Mouse (Mus musculus) right cerebral cortex, postnatal 10 days (tissue): Measurements from ENCODE around the gene Aco2.
"Not testable (repeated sequence)": the region's sequence is repeated elsewhere in the genome, so short reads cannot be mapped to it uniquely, and the experiment has no call there.

Source experiments
- DNase-seq, 2 experiments: peaks; one replicate each; pipeline ENCODE4 v3.0.0; 2021; ENCODE audit warnings: low spot score in 2 of 2

Aco2 gene

GRCm38 (mm10) chr15:81879531-81880401, 7.7 kb downstream of the Aco2 start:
- DNase-seq: peak; percentile 89 to 91

DNA sequence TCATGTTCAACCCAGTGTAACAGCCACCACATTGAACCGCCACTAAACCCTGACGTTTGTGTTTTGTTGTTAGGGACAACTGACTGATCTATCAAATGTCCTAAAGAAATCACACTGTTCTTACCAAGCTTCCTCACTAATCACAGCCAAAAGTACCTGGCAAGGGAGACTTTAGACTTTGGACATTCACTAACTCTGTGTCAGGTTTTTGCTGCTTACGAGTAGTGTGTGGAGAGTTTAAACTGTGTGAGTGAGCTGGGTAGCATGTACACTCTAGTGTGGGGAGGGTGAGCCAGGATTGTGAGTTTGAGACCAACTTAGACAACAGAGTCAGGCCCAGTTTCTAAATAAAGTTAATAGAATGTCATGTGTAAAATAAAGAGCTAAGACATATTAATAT, 10.2 kb downstream of the Aco2 start:
- DNase-seq: no peak

GRCm38 (mm10) chr15:81885418-81885934, 13.4 kb downstream of the Aco2 start:
- no peak for DNase-seq

GRCm38 (mm10) chr15:81886795-81887550, 14.9 kb downstream of the Aco2 start:
- no peak for DNase-seq

DNA sequence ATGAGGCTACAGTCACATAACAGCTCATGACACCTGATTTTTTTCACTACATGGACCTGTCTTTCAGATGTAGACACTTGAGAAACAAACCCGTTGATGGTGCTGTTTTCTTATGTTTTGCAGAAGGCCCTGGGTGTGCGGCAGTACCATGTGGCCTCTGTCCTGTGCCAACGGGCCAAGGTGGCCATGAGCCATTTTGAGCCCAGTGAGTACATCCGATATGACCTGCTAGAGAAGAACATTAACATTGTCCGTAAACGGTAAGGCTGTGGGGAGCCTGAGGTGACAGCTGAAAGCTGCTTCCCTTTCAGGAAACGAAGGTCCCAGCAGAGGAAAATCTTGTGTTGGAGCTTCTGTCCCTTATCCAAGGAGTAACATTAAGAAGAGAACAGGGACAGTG, 17.1 kb downstream of the Aco2 start:
- DNase-seq: no peak

- DNase-seq: no peak
Measured at GRCm38 (mm10) chr15:81891140-81891802, 19.2 kb downstream of the Aco2 start.

DNA sequence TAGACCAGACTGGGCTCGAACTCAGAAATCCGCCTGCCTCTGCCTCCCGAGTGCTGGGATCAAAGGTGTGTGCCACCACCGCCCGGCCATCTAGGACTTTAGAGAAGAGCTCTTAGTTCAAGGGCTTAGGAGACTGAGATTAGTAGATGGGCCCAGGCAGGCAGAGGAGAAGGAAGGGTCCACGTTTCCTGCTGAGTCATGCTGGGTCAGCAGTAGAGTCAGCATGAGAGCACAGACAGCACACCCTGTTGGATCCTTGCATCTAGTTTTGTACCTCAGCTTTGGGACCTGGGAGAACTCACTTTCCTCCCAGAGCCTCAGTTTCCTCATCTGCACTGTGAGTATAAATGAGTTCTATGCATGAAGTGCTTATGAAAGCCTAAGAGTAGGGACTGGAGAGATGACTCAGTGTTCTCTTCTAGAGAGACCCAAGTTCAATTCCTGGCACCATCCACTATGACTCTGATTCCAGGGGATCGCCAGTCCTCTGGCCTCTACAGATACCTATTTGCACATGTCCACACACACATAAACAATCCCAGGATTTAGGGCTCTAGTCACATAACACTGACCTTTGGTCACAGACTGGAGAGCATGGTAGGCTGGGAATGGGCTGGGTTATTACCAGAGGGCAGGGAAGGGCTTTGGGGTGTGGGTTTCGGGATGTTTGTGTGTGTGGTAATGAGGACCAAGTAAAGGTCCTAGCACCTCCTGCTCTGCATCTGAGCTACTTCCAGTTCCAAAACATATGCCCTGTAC, 19.9 kb downstream of the Aco2 start:
- no peak for DNase-seq

DNA sequence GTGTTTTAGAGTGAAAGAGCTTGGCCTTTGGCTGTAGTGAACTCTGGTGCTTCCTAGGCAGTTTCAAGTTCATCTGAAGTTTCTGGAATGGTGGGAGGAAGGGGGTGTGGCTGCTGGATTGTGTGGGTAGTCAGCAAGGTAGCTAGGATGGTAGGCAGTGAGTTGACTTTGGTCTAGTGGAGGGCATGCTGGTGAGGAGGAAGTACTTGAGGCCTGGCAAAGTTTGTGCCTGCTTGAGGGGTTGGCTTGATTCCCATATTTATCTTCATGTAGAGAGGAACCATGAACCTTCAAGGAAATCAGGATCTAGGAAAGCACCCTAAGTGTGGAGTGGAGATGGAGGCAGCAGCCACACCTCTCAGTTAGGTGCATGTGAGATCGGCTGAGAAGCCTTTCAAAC, 21.9 kb downstream of the Aco2 start:
- DNase-seq: no peak

GRCm38 (mm10) chr15:81896407-81896806, 24.3 kb downstream of the Aco2 start:
- peak; percentile 57 to 70 for DNase-seq

GRCm38 (mm10) chr15:81897607-81898285, 25.6 kb downstream of the Aco2 start:
- DNase-seq: no peak

DNA sequence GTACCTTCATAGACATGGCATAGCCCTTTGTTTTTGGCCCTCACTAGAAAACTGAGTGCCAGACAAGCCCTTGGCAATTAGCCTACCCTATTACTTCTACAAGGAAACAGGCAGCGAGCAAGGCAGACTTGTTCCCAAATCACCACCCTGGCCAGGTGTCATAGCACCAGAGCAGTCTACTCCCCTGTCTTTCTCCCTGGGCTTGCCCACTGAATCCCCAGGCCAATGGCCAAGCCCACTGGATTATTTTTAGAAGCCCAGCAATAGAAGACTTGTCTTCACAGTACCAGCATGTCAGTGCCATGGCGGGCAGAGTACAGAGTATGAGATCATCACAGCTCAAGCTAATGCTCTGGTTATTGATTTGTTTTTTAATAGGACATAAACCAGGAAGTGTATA, 26.6 kb downstream of the Aco2 start:
- no peak for DNase-seq

GRCm38 (mm10) chr15:81904939-81905338, 32.8 kb downstream of the Aco2 start:
- DNase-seq: peak in 1 of 2 experiments; percentile 82

DNA sequence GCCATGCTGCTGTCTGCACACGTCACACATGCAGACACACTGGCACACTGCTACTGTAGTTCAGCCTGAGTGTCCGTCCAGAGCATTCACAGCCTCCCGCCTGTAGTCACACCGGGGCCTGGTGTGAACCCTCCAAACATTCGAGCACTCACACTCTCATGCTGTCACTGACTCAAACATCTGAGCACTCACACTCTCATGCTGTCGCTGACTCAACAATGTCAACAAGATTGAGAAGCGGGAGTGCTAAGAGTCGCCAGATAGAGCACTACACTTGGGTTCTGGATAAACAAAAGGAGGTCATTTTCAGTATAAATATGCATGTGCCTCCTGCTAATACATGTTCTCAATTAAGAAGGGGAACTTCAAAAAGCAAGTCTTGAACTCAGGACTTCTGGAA, 35.8 kb downstream of the Aco2 start:
- no peak for DNase-seq

DNA sequence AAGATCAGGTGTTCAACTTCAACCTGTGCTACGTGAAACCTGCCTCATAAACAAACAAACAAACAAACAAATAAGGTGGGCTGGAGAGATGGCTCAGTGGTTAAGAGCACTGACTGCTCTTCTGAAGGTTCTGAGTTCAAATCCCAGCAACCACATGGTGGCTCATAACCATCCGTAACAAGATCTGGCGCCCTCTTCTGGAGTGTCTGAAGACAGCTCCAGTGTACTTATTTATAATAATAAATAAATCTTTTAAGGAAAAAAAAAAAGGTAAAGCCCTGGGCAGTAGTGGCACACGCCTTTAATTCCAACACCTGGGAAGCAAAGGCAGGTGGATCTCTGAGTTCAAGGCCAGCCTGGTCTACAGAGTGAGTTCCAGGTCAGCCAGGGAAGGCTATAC, 36.7 kb downstream of the Aco2 start:
- DNase-seq: not testable (repeated sequence)

- DNase-seq: no peak
Measured at GRCm38 (mm10) chr15:81912498-81912897, 40.4 kb downstream of the Aco2 start.

- DNase-seq: no peak
Measured at GRCm38 (mm10) chr15:81914668-81915067, 42.6 kb downstream of the Aco2 start.

DNA sequence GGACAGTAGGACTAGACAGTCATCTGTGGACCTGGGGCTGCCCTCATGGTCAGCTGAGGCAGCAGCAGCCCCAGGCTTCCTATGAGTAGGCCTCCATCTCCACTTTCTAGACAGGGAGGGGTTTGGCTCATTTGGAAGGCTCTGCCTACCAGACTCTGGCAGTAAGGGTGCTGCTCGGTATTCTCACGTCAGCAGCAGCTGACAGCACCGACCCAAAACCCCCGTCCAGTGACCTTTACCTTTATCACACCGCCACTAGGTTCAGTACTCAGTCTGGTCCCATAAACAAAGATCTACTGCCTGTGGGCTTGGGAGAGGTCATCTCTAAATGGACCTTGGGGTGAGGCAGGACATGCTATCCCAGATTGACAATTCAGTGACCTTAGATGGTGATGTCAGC, 43.6 kb downstream of the Aco2 start:
- no peak for DNase-seq

DNA sequence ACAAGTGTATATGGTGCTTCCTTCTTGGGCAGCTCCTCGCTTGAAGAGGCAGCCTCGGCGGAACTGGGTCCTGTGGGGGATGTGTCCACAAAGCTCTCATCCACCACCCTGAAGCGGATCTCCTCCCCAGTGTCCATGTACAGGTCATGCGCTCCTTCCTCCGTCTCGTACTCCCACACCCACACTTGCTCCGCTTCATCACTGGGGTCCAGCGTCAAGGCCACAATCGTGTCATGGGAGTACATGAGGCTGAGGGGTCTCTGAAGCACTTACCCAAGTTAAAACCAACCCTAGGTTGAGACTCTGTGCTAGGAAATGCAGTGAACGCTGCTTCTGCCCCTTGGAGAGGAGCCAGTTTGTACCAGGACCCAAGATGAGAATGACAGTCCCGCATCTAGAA, 45.1 kb downstream of the Aco2 start:
- DNase-seq: peak in 1 of 2 experiments; percentile 22

DNA sequence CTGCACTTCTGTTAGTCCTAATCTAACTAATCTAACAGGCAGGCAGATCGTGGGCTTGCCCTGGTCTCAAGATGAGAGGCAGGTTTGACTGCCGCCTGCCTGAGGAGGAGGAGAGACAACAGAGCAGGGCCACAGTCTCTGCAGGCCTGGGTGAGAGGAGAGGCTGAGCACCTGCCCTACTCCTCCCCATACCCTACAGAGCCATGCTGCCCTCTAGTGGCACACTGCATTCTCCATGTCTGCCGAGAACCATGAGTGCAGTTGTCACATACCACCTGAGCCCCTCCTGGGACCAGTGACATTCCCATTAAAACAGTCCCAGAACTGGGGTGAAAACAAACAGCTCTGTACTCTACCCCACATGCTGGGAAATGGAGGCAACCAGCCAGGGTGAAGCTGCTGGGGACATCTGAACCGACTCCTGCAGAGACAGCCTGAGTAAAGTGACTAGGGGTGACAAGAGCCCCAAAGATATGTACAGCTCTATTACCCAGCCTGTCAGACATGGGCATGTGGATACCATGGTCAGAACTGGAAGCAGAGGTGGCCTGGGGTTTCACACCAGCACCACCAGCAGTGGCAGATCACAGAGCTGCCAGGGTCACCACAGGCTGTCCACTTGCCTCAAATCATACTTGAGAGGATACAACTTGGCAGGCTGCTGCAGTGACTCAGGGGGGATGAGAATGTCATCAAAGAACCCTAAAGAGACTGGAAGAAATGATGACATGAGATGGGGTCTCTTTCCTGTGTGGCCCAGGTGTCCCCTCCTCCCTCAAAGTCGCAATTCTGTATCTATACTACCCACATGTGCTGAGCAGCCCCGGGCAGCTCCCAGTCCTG, 45.7 kb downstream of the Aco2 start:
- peak in 1 of 2 experiments; percentile 80 for DNase-seq

GRCm38 (mm10) chr15:81919062-81919461, 47.0 kb downstream of the Aco2 start:
- DNase-seq: no peak
